Mouse (Mus musculus): ENCODE measurements around the gene Muc4. TPM values are rescaled to one million over a fixed set of nuclear protein-coding genes. Genes with fewer than 3 reads are reported as not detected.

Gene Muc4
- polyA plus RNA-seq, 1 experiment: 0.02 TPM

- no peak for TF ChIP-seq POLR2A (IDR thresholded peaks at IDR 0.05; ENCODE audit: extremely low read depth, insufficient read depth, low read length)
Measured at GRCm38 (mm10) chr16:32742712-32743111, 7.0 kb downstream of the Muc4 start.

GRCm38 (mm10) chr16:32745852-32746251 is 10.2 kb downstream of the Muc4 start:
- TF ChIP-seq POLR2A (IDR thresholded peaks at IDR 0.05; ENCODE audit: extremely low read depth, insufficient read depth, low read length) (no peak), CTCF (IDR thresholded peaks at IDR 0.05; ENCODE audit: extremely low read depth, insufficient read depth, low read length) (no peak)
- Histone ChIP-seq H3K27ac (ENCODE audit: insufficient read depth, low read length) (no peak overlapping the region), H3K4me3 (ENCODE audit: insufficient read depth, low read length) (no peak overlapping the region), H3K4me1 (ENCODE audit: control insufficient read depth, insufficient read depth, low read length) (no peaks in the 10 kb centered on the region)

More at GRCm38 (mm10) chr16:32742712-32743111, 7.0 kb downstream of the Muc4 start:
- H3K27ac ChIP-seq (ENCODE audit: insufficient read depth, low read length): no peak overlapping the region
- no peak overlapping the region for H3K4me3 ChIP-seq (ENCODE audit: insufficient read depth, low read length)
- H3K4me1 ChIP-seq (ENCODE audit: control insufficient read depth, insufficient read depth, low read length): no peaks in the 10 kb centered on the region

GRCm38 (mm10) chr16:32750242-32751127 is 14.8 kb downstream of the Muc4 start:
- Histone ChIP-seq H3K27ac (ENCODE audit: insufficient read depth, low read length) (no peak overlapping the region), H3K4me3 (ENCODE audit: insufficient read depth, low read length) (no peak overlapping the region), H3K4me1 (ENCODE audit: control insufficient read depth, insufficient read depth, low read length) (no peaks in the 10 kb centered on the region)
- TF ChIP-seq POLR2A (IDR thresholded peaks at IDR 0.05; ENCODE audit: extremely low read depth, insufficient read depth, low read length) (no peak), CTCF (IDR thresholded peaks at IDR 0.05; ENCODE audit: extremely low read depth, insufficient read depth, low read length) (no peak)

- Histone ChIP-seq H3K27ac (ENCODE audit: insufficient read depth, low read length) (no peak overlapping the region), H3K4me1 (ENCODE audit: control insufficient read depth, insufficient read depth, low read length) (no peaks in the 10 kb centered on the region), H3K4me3 (ENCODE audit: insufficient read depth, low read length) (no peak overlapping the region)
- TF ChIP-seq CTCF (IDR thresholded peaks at IDR 0.05; ENCODE audit: extremely low read depth, insufficient read depth, low read length) (no peak), POLR2A (IDR thresholded peaks at IDR 0.05; ENCODE audit: extremely low read depth, insufficient read depth, low read length) (no peak)
Measured at GRCm38 (mm10) chr16:32764550-32764949, 28.9 kb downstream of the Muc4 start.

- H3K27ac ChIP-seq (ENCODE audit: insufficient read depth, low read length): no peak overlapping the region
- H3K4me3 ChIP-seq (ENCODE audit: insufficient read depth, low read length): no peak overlapping the region
- no peak for TF ChIP-seq CTCF (IDR thresholded peaks at IDR 0.05; ENCODE audit: extremely low read depth, insufficient read depth, low read length)
- TF ChIP-seq POLR2A (IDR thresholded peaks at IDR 0.05; ENCODE audit: extremely low read depth, insufficient read depth, low read length): no peak
- H3K4me1 ChIP-seq (ENCODE audit: control insufficient read depth, insufficient read depth, low read length): no peaks in the 10 kb centered on the region
Measured at GRCm38 (mm10) chr16:32764961-32765360, 29.3 kb downstream of the Muc4 start.

GRCm38 (mm10) chr16:32766904-32767303 is 31.2 kb downstream of the Muc4 start:
- TF ChIP-seq CTCF (IDR thresholded peaks at IDR 0.05; ENCODE audit: extremely low read depth, insufficient read depth, low read length) (no peak), POLR2A (IDR thresholded peaks at IDR 0.05; ENCODE audit: extremely low read depth, insufficient read depth, low read length) (no peak)
- Histone ChIP-seq H3K27ac (ENCODE audit: insufficient read depth, low read length) (no peak overlapping the region), H3K4me1 (ENCODE audit: control insufficient read depth, insufficient read depth, low read length) (no peaks in the 10 kb centered on the region), H3K4me3 (ENCODE audit: insufficient read depth, low read length) (no peak overlapping the region)

GRCm38 (mm10) chr16:32776676-32777075 is 41.0 kb downstream of the Muc4 start:
- Histone ChIP-seq H3K4me3 (ENCODE audit: insufficient read depth, low read length) (no peak overlapping the region), H3K4me1 (ENCODE audit: control insufficient read depth, insufficient read depth, low read length) (no peaks in the 10 kb centered on the region), H3K27ac (ENCODE audit: insufficient read depth, low read length) (no peak overlapping the region)
- TF ChIP-seq POLR2A (IDR thresholded peaks at IDR 0.05; ENCODE audit: extremely low read depth, insufficient read depth, low read length) (no peak), CTCF (IDR thresholded peaks at IDR 0.05; ENCODE audit: extremely low read depth, insufficient read depth, low read length) (no peak)

GRCm38 (mm10) chr16:32778956-32779355 is 43.3 kb downstream of the Muc4 start:
- TF ChIP-seq POLR2A (IDR thresholded peaks at IDR 0.05; ENCODE audit: extremely low read depth, insufficient read depth, low read length) (no peak), CTCF (IDR thresholded peaks at IDR 0.05; ENCODE audit: extremely low read depth, insufficient read depth, low read length) (no peak)
- Histone ChIP-seq H3K4me3 (ENCODE audit: insufficient read depth, low read length) (no peak overlapping the region), H3K4me1 (ENCODE audit: control insufficient read depth, insufficient read depth, low read length) (no peaks in the 10 kb centered on the region), H3K27ac (ENCODE audit: insufficient read depth, low read length) (no peak overlapping the region)

- H3K4me1 ChIP-seq (ENCODE audit: control insufficient read depth, insufficient read depth, low read length): no peaks in the 10 kb centered on the region
- H3K27ac ChIP-seq (ENCODE audit: insufficient read depth, low read length): no peak overlapping the region
- H3K4me3 ChIP-seq (ENCODE audit: insufficient read depth, low read length): no peak overlapping the region
- TF ChIP-seq CTCF (IDR thresholded peaks at IDR 0.05; ENCODE audit: extremely low read depth, insufficient read depth, low read length) (no peak), POLR2A (IDR thresholded peaks at IDR 0.05; ENCODE audit: extremely low read depth, insufficient read depth, low read length) (no peak)
Measured at GRCm38 (mm10) chr16:32783324-32784062, 47.8 kb downstream of the Muc4 start.

All from cortical plate, adult 2 months (tissue).